Mouse (Mus musculus): Measurements from ENCODE around the gene Nfe2. TPM values are rescaled to one million over a fixed set of nuclear protein-coding genes. Genes with fewer than 3 reads are reported as not detected.

The Nfe2 gene
- total and polyA plus RNA-seq, 2 experiments from 2014 or later, result 0.32 to 0.99 TPM

DNA sequence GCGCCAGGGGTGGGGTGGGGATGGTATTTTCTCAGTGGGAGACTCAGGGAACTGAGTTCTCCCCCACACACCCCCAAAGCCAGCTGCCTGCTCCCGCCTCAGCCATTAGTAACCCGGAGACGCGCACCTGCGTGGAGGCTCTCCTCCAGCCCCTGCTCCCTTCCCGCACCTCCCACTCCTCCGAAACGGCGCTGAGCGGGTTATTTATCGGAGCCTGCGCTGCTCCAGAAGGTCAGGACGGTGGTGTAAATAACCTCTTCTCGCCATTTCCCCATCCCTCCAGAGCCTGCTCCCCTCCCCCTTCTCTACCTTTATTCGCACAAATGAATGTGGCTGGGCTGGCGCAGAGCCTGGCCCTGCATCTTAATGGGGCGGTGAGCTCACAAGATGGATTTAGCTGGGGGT, 41.9 kb upstream of the Nfe2 start:
- Histone ChIP-seq H3K4me2 (ENCODE audit: low read depth, low read length, poor library complexity, severe bottlenecking) (peak overlapping the region; percentile 51), H3K4me1 (ENCODE audit: insufficient read depth, low read length) (peaks cover 49% of the 10 kb centered on the region), H3K9me3 (ENCODE audit: low read length) (no peaks in the 10 kb centered on the region), H3K27ac (ENCODE audit: low read depth, low read length) (peak overlapping the region; percentile 97), H3K36me3 (ENCODE audit: insufficient read depth, low read length) (peaks cover 6% of the 10 kb centered on the region; the same call in 1 of the 2 replicates), H3K9ac (replicated peaks; ENCODE audit: low read length, poor library complexity, severe bottlenecking) (peak overlapping the region; percentile 53), H3K4me3 (ENCODE audit: low read depth, low read length) (peak overlapping the region; percentile 16), H3K27me3 (ENCODE audit: insufficient read depth, low read length) (no peaks in the 10 kb centered on the region)
- ATAC-seq (ENCODE audit: low FRiP score) (peak; percentile 48), DNase-seq (ENCODE audit: low spot score) (peak; percentile 90)
- WGBS, result 6% methylated on average over 18 of the region's 18 CpGs
- no peak for TF ChIP-seq CTCF (IDR thresholded peaks at IDR 0.05)

- Histone ChIP-seq H3K27ac (ENCODE audit: low read depth, low read length) (peak overlapping the region; percentile 97), H3K4me3 (ENCODE audit: low read depth, low read length) (peak overlapping the region; percentile 16; the same call in 1 of the 2 replicates), H3K27me3 (ENCODE audit: insufficient read depth, low read length) (no peaks in the 10 kb centered on the region), H3K9me3 (ENCODE audit: low read length) (no peaks in the 10 kb centered on the region), H3K4me2 (ENCODE audit: low read depth, low read length, poor library complexity, severe bottlenecking) (peak overlapping the region; percentile 51), H3K4me1 (ENCODE audit: insufficient read depth, low read length) (peaks cover 48% of the 10 kb centered on the region), H3K9ac (replicated peaks; ENCODE audit: low read length, poor library complexity, severe bottlenecking) (peak overlapping the region; percentile 53), H3K36me3 (ENCODE audit: insufficient read depth, low read length) (peaks cover 6% of the 10 kb centered on the region; the same call in 1 of the 2 replicates)
- TF ChIP-seq CTCF (IDR thresholded peaks at IDR 0.05), result no peak
- DNase-seq (ENCODE audit: low spot score), result no peak
- peak; percentile 9; the same call in 1 of the 2 replicates for ATAC-seq (ENCODE audit: low FRiP score)
- 11% methylated on average over 8 of the region's 8 CpGs for WGBS
These were observed 41.4 kb upstream of the Nfe2 start for GRCm38 (mm10) chr15:103299644-103300043.

- WGBS, result 50% methylated on average over 5 of the region's 5 CpGs
- no peaks in the 10 kb centered on the region for H3K27me3 ChIP-seq (ENCODE audit: insufficient read depth, low read length)
- H3K4me1 ChIP-seq (ENCODE audit: insufficient read depth, low read length), result peaks cover 42% of the 10 kb centered on the region
- H3K4me2 ChIP-seq (ENCODE audit: low read depth, low read length, poor library complexity, severe bottlenecking), result no peak overlapping the region
- peak overlapping the region; percentile 97 for H3K27ac ChIP-seq (ENCODE audit: low read depth, low read length)
- DNase-seq (ENCODE audit: low spot score) (no peak), ATAC-seq (ENCODE audit: low FRiP score) (no peak)
- peaks cover 6% of the 10 kb centered on the region; the same call in 1 of the 2 replicates for H3K36me3 ChIP-seq (ENCODE audit: insufficient read depth, low read length)
- H3K9ac ChIP-seq (replicated peaks; ENCODE audit: low read length, poor library complexity, severe bottlenecking), result peak overlapping the region; percentile 53; the same call in 1 of the 2 replicates
- H3K9me3 ChIP-seq (ENCODE audit: low read length), result no peaks in the 10 kb centered on the region
- no peak overlapping the region for H3K4me3 ChIP-seq (ENCODE audit: low read depth, low read length)
- no peak for TF ChIP-seq CTCF (IDR thresholded peaks at IDR 0.05)
These were observed 40.8 kb upstream of the Nfe2 start for GRCm38 (mm10) chr15:103298861-103299616.

DNA sequence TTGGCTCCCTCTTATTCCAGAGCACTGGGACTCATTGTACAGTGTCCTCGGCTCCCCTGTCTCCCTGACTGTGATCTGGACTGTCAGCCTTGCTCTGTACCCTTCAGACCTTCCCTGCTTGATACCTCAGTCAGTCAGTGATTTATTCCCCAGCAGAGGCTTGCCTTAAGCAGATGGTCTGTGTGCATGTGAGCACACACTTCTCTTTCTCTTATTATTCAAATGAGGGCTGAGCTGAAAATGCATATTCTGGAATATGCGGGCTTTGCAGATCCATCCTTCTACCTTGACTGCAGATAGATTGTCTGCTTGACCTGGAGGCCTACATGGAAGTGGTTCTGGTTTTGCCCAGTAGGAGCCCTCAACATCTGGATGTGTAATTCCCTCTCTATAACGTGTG, 39.8 kb upstream of the Nfe2 start:
- no peak for DNase-seq (ENCODE audit: low spot score)
- no peaks in the 10 kb centered on the region for H3K9me3 ChIP-seq (ENCODE audit: low read length)
- H3K27ac ChIP-seq (ENCODE audit: low read depth, low read length), result peak overlapping the region; percentile 97
- H3K27me3 ChIP-seq (ENCODE audit: insufficient read depth, low read length), result no peaks in the 10 kb centered on the region
- no peak overlapping the region for H3K4me3 ChIP-seq (ENCODE audit: low read depth, low read length)
- 37% methylated on average over 3 of the region's 3 CpGs for WGBS
- TF ChIP-seq CTCF (IDR thresholded peaks at IDR 0.05), result no peak
- ATAC-seq (ENCODE audit: low FRiP score), result no peak
- H3K36me3 ChIP-seq (ENCODE audit: insufficient read depth, low read length), result peaks cover 6% of the 10 kb centered on the region; the same call in 1 of the 2 replicates
- H3K4me1 ChIP-seq (ENCODE audit: insufficient read depth, low read length), result peaks cover 36% of the 10 kb centered on the region
- H3K4me2 ChIP-seq (ENCODE audit: low read depth, low read length, poor library complexity, severe bottlenecking), result no peak overlapping the region
- H3K9ac ChIP-seq (replicated peaks; ENCODE audit: low read length, poor library complexity, severe bottlenecking), result no peak overlapping the region

DNA sequence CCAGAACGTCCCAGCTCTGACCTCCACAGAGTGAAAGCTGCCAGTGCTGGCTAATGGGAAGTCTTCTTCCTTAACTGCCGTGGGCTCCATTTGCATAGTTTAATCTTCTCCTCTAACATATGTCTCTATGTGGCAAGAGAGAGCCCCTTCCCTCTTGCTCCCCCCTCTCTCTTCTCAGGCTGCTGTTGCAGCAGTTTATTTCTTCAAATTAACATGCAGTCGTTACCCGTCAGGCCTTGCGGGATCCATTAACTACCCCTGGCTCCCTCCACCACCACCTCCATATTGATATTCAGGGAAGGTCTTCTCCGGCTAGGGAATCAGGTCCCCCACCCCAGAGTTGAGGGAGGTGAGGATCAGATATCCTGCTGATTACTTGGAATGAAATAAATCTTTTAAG, 39.1 kb upstream of the Nfe2 start:
- H3K9me3 ChIP-seq (ENCODE audit: low read length), result no peaks in the 10 kb centered on the region
- H3K27ac ChIP-seq (ENCODE audit: low read depth, low read length), result peak overlapping the region; percentile 97
- H3K4me2 ChIP-seq (ENCODE audit: low read depth, low read length, poor library complexity, severe bottlenecking), result no peak overlapping the region
- TF ChIP-seq CTCF (IDR thresholded peaks at IDR 0.05), result no peak
- no peak overlapping the region for H3K4me3 ChIP-seq (ENCODE audit: low read depth, low read length)
- H3K36me3 ChIP-seq (ENCODE audit: insufficient read depth, low read length), result peaks cover 8% of the 10 kb centered on the region
- ATAC-seq (ENCODE audit: low FRiP score) (no peak), DNase-seq (ENCODE audit: low spot score) (no peak)
- 36% methylated on average over 6 of the region's 6 CpGs for WGBS
- peaks cover 30% of the 10 kb centered on the region for H3K4me1 ChIP-seq (ENCODE audit: insufficient read depth, low read length)
- no peak overlapping the region for H3K9ac ChIP-seq (replicated peaks; ENCODE audit: low read length, poor library complexity, severe bottlenecking)
- no peaks in the 10 kb centered on the region for H3K27me3 ChIP-seq (ENCODE audit: insufficient read depth, low read length)

DNA sequence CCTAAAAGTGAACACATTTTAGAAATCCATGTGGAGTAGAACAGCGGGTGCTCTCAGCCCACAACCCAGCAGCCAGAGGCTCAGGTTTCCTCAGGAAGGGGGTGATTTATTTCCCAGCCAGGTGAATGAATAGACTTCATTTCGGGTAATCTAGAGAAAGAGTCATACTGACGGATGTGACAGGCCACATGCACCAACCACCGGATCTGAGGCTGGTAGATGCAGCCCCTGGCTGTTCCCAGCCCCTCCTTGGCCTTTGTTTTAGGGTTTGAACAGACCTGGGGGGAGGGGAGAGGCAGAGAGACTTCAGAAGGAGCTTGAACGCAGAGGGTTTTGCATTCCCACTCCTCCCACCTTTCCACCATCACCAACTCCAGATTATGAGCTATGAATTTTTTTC, 37.6 kb upstream of the Nfe2 start:
- Histone ChIP-seq H3K27me3 (ENCODE audit: insufficient read depth, low read length) (no peaks in the 10 kb centered on the region), H3K9ac (replicated peaks; ENCODE audit: low read length, poor library complexity, severe bottlenecking) (no peak overlapping the region), H3K4me3 (ENCODE audit: low read depth, low read length) (no peak overlapping the region), H3K27ac (ENCODE audit: low read depth, low read length) (no peak overlapping the region), H3K9me3 (ENCODE audit: low read length) (no peaks in the 10 kb centered on the region), H3K36me3 (ENCODE audit: insufficient read depth, low read length) (peaks cover 17% of the 10 kb centered on the region), H3K4me2 (ENCODE audit: low read depth, low read length, poor library complexity, severe bottlenecking) (no peak overlapping the region), H3K4me1 (ENCODE audit: insufficient read depth, low read length) (peaks cover 18% of the 10 kb centered on the region)
- DNase-seq (ENCODE audit: low spot score) (no peak), ATAC-seq (ENCODE audit: low FRiP score) (no peak)
- 19% methylated on average over 5 of the region's 5 CpGs for WGBS
- no peak for TF ChIP-seq CTCF (IDR thresholded peaks at IDR 0.05)
